Mouse (Mus musculus) lung, postnatal 0 days (tissue): Measurements from ENCODE around the gene Pcsk6. TPM values are rescaled to one million over a fixed set of nuclear protein-coding genes. Genes with fewer than 3 reads are reported as not detected.
A peak's percentile ranks its signal among the peaks of the same experiment; 100 is the strongest.
"Not testable (repeated sequence)": the region's sequence is repeated elsewhere in the genome, so short reads cannot be mapped to it uniquely, and the experiment has no call there.

Source experiments
- ATAC-seq: fragments of 200-750 bp; cut with Nextera tagmentation; 2 replicates; pipeline ENCODE4 v1.8.0; 2017; ENCODE audit warnings: moderate library complexity
- DNase-seq: peaks from one replicate; pipeline ENCODE4 v3.0.0-alpha.2; 2016; ENCODE audit warnings: low spot score
- H3K27ac ChIP-seq: fragments of 300-500 bp; sonication (generic); 2 replicates; pipeline ENCODE4 v1.5.1; 2014; ENCODE audit warnings: antibody characterized with exemption, mild to moderate bottlenecking, low read length, mixed read lengths
- H3K27me3 ChIP-seq: fragments of 300-500 bp; sonication (generic); replicated peaks from 2 replicates; pipeline ENCODE4 v1.6.1; 2014; ENCODE audit warnings: low read length, mixed read lengths; ENCODE audit not compliant: insufficient read depth
- H3K36me3 ChIP-seq: fragments of 300-500 bp; sonication (generic); 2 replicates; pipeline ENCODE4 v1.6.1; 2014; ENCODE audit warnings: low read length, mixed read lengths; ENCODE audit not compliant: insufficient read depth
- H3K4me1 ChIP-seq: fragments of 300-500 bp; sonication (generic); 2 replicates; pipeline ENCODE4 v1.6.1; 2014; ENCODE audit warnings: antibody characterized with exemption, low read depth, low read length, mixed read lengths; ENCODE audit not compliant: insufficient read depth
- H3K4me2 ChIP-seq: fragments of 300-500 bp; sonication (generic); replicated peaks from 2 replicates; pipeline ENCODE4 v1.6.1; 2014; ENCODE audit warnings: low read depth, mild to moderate bottlenecking, low read length, moderate library complexity, mixed read lengths
- H3K4me3 ChIP-seq: fragments of 300-500 bp; sonication (generic); 2 replicates; pipeline ENCODE4 v1.5.1; 2014; ENCODE audit warnings: low read depth, low read length
- H3K9ac ChIP-seq: fragments of 300-500 bp; sonication (generic); replicated peaks from 2 replicates; pipeline ENCODE4 v1.6.1; 2014; ENCODE audit warnings: low read depth, mild to moderate bottlenecking
- H3K9me3 ChIP-seq: fragments of 300-500 bp; sonication (generic); 2 replicates; pipeline ENCODE4 v1.6.1; 2016; ENCODE audit warnings: low read length, mixed read lengths
- CTCF ChIP-seq: IDR thresholded peaks from 2 replicates; pipeline ENCODE4 v1.5.1; 2016; ENCODE audit warnings: antibody characterized with exemption, mild to moderate bottlenecking
- EP300 ChIP-seq: IDR thresholded peaks from 2 replicates; pipeline ENCODE4 v1.6.1; 2016; ENCODE audit warnings: antibody characterized with exemption, mild to moderate bottlenecking, control low read depth
- WGBS: fragments of 180-500 bp; shearing (Covaris S2); extraction: QIAGEN DNeasy Blood & Tissue Kit; methylation state at CpG from one replicate; pipeline ENCODE4 v1.1.7; 2014; 5-methylcytosine and 5-hydroxymethylcytosine counted together
- polyA plus RNA-seq: library from polyadenylated mRNA; unstranded; fragments of >200 nt; fragmentation: Nextera tagmentation; extraction: Ambion mirVana; gene quantifications from 2 replicates; pipeline ENCODE4 v1.2.1, GENCODE M21; 2015

Pcsk6 gene
- polyA plus RNA-seq, 1 experiment from 2014 or later = 1.4 TPM

DNA sequence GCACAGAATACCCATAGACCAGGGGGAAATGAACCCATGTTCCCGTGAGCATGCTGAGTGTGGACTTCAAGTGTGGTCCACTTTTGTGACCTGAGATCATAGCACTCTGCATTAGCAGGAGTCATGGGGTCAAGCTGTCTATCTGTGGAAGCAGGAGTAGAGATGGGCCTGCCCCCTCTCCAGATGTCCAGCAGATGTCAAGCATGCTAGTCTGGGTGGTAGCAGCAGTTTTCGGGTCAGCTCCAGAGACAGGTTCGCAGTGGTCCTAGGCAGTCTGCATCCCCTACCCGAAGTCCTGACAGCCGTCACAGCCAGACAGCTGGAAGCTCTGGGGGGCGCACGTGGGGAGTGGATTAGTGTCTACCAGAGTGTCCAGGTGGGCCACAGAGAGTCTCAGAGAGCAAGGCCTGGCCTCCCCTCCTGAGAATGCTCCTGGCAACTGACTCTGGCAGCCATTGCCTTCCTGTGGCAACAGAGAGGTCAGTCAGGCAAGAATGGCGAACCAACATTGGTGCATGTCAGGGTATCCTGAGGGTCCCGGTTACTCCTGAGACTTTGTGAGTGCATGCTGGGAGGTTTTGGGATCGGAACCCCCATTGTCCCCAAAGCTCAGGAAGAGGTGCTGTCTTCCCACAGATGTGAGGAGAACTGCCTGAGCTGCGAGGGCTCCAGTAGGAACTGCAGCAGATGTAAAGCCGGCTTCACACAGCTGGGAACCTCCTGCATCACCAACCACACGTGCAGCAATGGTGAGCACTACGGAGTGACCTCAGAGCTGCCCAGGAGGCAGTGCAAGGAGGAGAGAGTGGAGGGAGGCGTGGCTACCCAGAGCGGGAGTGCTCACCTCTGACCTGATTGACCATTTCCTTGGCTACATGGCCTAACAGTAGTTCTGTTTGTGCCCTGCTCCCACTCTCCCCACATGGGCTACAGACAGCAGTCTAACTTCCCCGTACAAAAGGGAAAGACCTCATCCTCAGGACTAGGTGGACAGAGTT, 185.7 kb downstream of the Pcsk6 start:
- Histone ChIP-seq H3K4me2 (no peak overlapping the region), H3K9me3 (no peaks in the 10 kb centered on the region), H3K9ac (no peak overlapping the region), H3K27ac (no peak overlapping the region), H3K4me1 (no peaks in the 10 kb centered on the region), H3K27me3 (no peaks in the 10 kb centered on the region), H3K4me3 (no peak overlapping the region), H3K36me3 (no peaks in the 10 kb centered on the region)
- 55% methylated on average over 17 of the region's 17 CpGs for WGBS
- TF ChIP-seq CTCF = no peak
- no peak for TF ChIP-seq EP300
- DNase-seq (peak; percentile 11), ATAC-seq (no peak)

DNA sequence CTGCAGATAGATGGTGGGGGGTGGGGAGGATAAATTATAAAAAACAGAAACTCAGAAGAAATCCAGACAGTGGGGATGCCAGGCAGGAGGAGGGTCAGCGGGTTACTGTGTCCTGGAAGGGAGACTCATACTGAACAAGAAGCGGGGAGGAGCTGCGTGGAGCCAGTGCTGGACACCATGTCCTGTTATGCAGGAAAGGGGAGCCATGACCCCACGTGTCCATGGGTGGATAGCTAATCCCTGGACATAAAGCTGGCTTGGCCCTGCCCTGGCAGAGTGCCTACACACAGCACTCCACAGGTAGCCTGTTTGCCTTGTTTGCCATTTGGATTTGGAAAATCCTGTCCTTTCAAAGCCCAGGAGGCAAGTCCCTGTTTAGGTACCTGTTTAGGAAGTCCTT, 186.4 kb downstream of the Pcsk6 start:
- ATAC-seq = no peak
- H3K36me3 ChIP-seq = no peaks in the 10 kb centered on the region
- 83% methylated on average over 4 of the region's 4 CpGs for WGBS

DNA sequence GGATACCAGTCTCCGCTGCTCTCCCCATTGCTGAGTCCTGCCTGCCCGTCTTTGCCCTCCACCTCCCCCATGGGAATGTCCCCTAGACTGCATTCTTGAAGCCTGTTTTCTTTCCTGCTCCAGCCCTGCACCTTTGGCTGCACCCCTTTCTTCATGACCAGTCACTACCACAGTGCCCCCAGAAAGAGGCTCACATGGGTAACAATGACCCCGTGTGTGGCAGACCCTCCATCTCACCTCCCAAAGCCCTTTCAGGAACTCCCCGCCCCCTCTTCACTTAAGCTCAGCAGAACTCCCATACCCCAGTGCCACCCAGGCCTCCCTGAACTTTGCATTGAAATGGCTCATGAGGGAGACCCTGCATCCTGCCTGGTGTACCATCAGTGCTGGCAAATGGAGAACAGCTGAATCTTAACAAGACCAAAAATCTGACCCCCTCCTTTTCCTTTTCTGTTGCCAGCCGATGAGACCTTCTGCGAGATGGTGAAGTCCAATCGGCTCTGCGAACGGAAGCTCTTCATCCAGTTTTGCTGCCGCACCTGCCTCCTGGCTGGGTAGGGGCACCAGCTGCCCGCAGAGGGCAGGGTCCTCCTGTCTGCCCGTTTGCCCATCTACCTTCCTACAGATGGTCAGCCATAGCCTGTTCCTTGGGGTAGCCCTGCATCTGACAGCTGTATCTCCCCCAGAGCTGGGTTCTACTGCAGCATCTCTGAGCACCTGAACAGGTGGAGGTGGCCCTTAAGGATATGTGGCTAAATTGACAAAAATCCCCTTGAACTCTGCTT, 187.1 kb downstream of the Pcsk6 start:
- DNase-seq (no peak), ATAC-seq (no peak)
- Histone ChIP-seq H3K4me2 (no peak overlapping the region), H3K36me3 (no peaks in the 10 kb centered on the region), H3K4me3 (no peak overlapping the region), H3K4me1 (no peaks in the 10 kb centered on the region), H3K9me3 (no peaks in the 10 kb centered on the region), H3K27ac (no peak overlapping the region), H3K27me3 (no peaks in the 10 kb centered on the region), H3K9ac (no peak overlapping the region)
- no peak for TF ChIP-seq CTCF
- TF ChIP-seq EP300 = no peak
- WGBS = 83% methylated on average over 12 of the region's 12 CpGs

More for the DNA sequence above, 186.4 kb downstream of the Pcsk6 start:
- H3K4me2 ChIP-seq = no peak overlapping the region
- no peaks in the 10 kb centered on the region for H3K27me3 ChIP-seq
- no peak overlapping the region for H3K27ac ChIP-seq
- DNase-seq = no peak
- H3K9ac ChIP-seq = no peak overlapping the region
- H3K4me3 ChIP-seq = no peak overlapping the region
- TF ChIP-seq EP300 (no peak), CTCF (no peak)
- H3K9me3 ChIP-seq = no peaks in the 10 kb centered on the region
- H3K4me1 ChIP-seq = no peaks in the 10 kb centered on the region

DNA sequence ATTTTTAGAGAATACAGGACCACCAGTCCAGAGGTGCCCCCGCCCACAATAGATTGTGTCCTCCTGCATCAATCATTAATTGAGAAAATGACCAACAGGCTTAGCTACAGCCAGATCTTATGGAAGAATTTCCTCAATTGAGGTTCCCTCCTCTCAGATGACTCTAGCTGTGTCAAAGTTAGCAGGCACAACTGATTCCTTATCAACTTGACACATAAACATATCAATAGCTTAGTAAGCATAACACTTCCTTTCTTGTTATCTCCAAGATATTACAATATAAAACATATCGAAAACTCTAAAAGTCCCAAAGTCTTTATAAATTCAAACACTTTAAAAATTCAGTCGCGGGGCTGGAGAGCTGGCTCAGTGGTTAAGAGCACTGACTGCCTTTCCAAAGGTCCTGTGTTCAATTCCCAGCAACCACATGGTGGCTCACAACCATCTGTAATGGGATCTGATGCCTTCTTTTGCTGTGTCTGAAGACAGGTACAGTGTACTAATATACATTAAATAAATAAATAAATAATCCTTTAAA, 192.5 kb downstream of the Pcsk6 start:
- H3K36me3 ChIP-seq = no peaks in the 10 kb centered on the region
- H3K27me3 ChIP-seq = no peaks in the 10 kb centered on the region
- no peaks in the 10 kb centered on the region for H3K4me1 ChIP-seq
- DNase-seq (no peak), ATAC-seq (no peak)
- WGBS = 83% methylated on average over 4 of the region's 4 CpGs
- no peak overlapping the region for H3K9ac ChIP-seq
- no peaks in the 10 kb centered on the region for H3K9me3 ChIP-seq
- H3K4me3 ChIP-seq = no peak overlapping the region
- H3K4me2 ChIP-seq = no peak overlapping the region
- TF ChIP-seq CTCF (no peak), EP300 (no peak)
- H3K27ac ChIP-seq = no peak overlapping the region

DNA sequence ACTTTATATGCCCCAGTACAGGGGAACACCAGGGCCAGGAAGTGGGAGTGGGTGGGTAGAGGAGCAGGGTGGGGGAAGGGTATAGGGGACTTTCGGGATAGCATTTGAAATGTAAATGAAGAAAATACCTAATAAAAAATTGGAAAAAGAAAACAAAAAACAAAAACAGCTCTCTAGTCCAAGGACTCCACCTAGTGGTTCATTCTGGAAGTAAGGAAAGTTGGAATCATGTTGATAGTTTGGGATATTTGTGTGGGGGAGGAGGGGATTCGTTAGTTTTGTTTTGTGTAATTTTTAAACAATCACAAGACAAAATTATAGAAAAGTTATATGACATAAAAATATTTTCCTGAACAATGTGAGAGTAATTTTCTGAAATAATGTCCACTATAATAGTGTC, 193.8 kb downstream of the Pcsk6 start:
- not testable (repeated sequence) for H3K4me2 ChIP-seq, ATAC-seq, H3K4me3 ChIP-seq, H3K9me3 ChIP-seq, H3K4me1 ChIP-seq, H3K9ac ChIP-seq, H3K27me3 ChIP-seq, H3K27ac ChIP-seq, H3K36me3 ChIP-seq
- WGBS = 0% methylated on average over 2 of the region's 2 CpGs
- peak; percentile 75 for TF ChIP-seq CTCF
- peak; percentile 31 for DNase-seq

DNA sequence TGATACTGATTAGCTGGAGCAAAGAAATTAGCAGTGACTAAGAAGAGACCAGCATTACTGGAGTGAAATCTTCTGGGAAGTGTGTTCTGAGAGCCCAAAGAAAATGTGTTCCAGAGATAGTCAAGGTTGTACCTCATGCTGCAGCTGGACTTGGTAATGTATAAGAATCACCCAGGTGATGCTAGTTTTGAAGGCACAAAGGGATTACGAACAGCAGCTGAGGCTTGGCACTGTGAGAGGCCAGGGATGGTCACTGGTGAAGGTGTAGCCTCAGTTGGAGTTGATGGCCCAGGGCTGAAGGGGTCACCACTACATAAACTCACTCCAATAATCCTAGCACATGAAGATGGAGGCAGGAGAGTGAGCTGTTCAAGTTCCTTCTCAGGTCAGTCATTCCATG, 197.2 kb downstream of the Pcsk6 start, which contains the start of gene Snrpa1:
Snrpa1 (plus strand) TSS at position 301 of the 400 bp plus-strand sequence.
- no peak within 1 kb of the TSS for H3K27ac ChIP-seq
- TF ChIP-seq EP300 = no peak
- TF ChIP-seq CTCF = no peak
- H3K27me3 ChIP-seq = no peaks in the 10 kb centered on the region
- ATAC-seq = no peak
- H3K9ac ChIP-seq = peak within 1 kb of the TSS; percentile 85
- no peaks in the 10 kb centered on the region for H3K9me3 ChIP-seq
- peaks cover 6% of the 10 kb centered on the region; the same call in 1 of the 2 replicates for H3K4me1 ChIP-seq
- peak within 1 kb of the TSS; percentile 90 for H3K4me2 ChIP-seq
- no peak for DNase-seq
- H3K36me3 ChIP-seq = no peaks in the 10 kb centered on the region
- WGBS = 58% methylated on average over 1 of the region's 1 CpGs
- H3K4me3 ChIP-seq = peak within 1 kb of the TSS; percentile 87
